Mouse (Mus musculus): Measurements from ENCODE around the gene Riiad1.

Gene Riiad1

GRCm38 (mm10) chr3:94480291-94480884 lies at the start of gene Riiad1:
Gene Riiad1, minus strand, starts transcription at chr3:94480341.
- no peak for DNase-seq (ENCODE audit: low spot score)

GRCm38 (mm10) chr3:94526731-94527130 lies 46.6 kb upstream of the Riiad1 start:
- DNase-seq (ENCODE audit: low spot score) = no peak

GRCm38 (mm10) chr3:94506664-94507063 lies 26.5 kb upstream of the Riiad1 start:
- DNase-seq (ENCODE audit: low spot score) = no peak

GRCm38 (mm10) chr3:94502243-94502642 lies 22.1 kb upstream of the Riiad1 start:
- DNase-seq (ENCODE audit: low spot score) = no peak

GRCm38 (mm10) chr3:94497162-94497561 lies 17.0 kb upstream of the Riiad1 start:
- no peak for DNase-seq (ENCODE audit: low spot score)

GRCm38 (mm10) chr3:94487581-94487980 lies 7.4 kb upstream of the Riiad1 start:
- DNase-seq (ENCODE audit: low spot score) = no peak

- no peak for DNase-seq (ENCODE audit: low spot score)
These were observed 5.8 kb upstream of the Riiad1 start for GRCm38 (mm10) chr3:94485922-94486321.

- DNase-seq (ENCODE audit: low spot score) = no peak
These were observed 3.8 kb upstream of the Riiad1 start for GRCm38 (mm10) chr3:94483790-94484439.

- no peak for DNase-seq (ENCODE audit: low spot score)
These were observed 2.7 kb upstream of the Riiad1 start for GRCm38 (mm10) chr3:94482764-94483385.

- no peak for DNase-seq (ENCODE audit: low spot score)
These were observed 1.3 kb upstream of the Riiad1 start for GRCm38 (mm10) chr3:94481429-94481828.

GRCm38 (mm10) chr3:94479564-94479963 lies 577 bp downstream of the Riiad1 start:
- peak; percentile 57 for DNase-seq (ENCODE audit: low spot score)

- no peak for DNase-seq (ENCODE audit: low spot score)
These were observed 1.5 kb downstream of the Riiad1 start for GRCm38 (mm10) chr3:94478591-94479169.

- no peak for DNase-seq (ENCODE audit: low spot score)
These were observed 2.1 kb downstream of the Riiad1 start, which contains the start of gene Celf3 for GRCm38 (mm10) chr3:94477981-94478422. Gene Celf3, plus strand, starts transcription at chr3:94478295.

- no peak for DNase-seq (ENCODE audit: low spot score)
These were observed 2.7 kb downstream of the Riiad1 start for GRCm38 (mm10) chr3:94477444-94477843.

- DNase-seq (ENCODE audit: low spot score) = no peak
These were observed 3.7 kb downstream of the Riiad1 start for GRCm38 (mm10) chr3:94476301-94477035.

GRCm38 (mm10) chr3:94473567-94474232 lies 6.4 kb downstream of the Riiad1 start:
- no peak for DNase-seq (ENCODE audit: low spot score)

- DNase-seq (ENCODE audit: low spot score) = no peak
These were observed 7.0 kb downstream of the Riiad1 start for GRCm38 (mm10) chr3:94473115-94473505.

- no peak for DNase-seq (ENCODE audit: low spot score)
These were observed 7.6 kb downstream of the Riiad1 start for GRCm38 (mm10) chr3:94472447-94473114.

- no peak for DNase-seq (ENCODE audit: low spot score)
These were observed 11.2 kb downstream of the Riiad1 start for GRCm38 (mm10) chr3:94468931-94469330.

- no peak for DNase-seq (ENCODE audit: low spot score)
These were observed 14.3 kb downstream of the Riiad1 start for GRCm38 (mm10) chr3:94465632-94466430.

Measured in testis, postnatal 10 days (tissue).